In genomic region chr10:3509663-3510277, GRCm38 (mm10) we compare ENCODE assay signal across 16 mouse cellular contexts. TPM values are rescaled to one million over a fixed set of nuclear protein-coding genes. Genes with fewer than 3 reads are reported as not detected.
DNase-seq lines count a peak whose midpoint lies in the region; ATAC-seq and TF ChIP-seq lines count a peak whose summit lies in the region.
"Had no signal": no experiment of that assay in that cellular context is flagged by ENCODE, and none has a peak within 500 bp of the region (broad histone marks: within the 10 kb centered on the region; RNA-seq: fewer than 3 reads in every experiment).

No protein-coding gene starts in this region.

- WGBS in forebrain, embryonic 14.5 days: 46% methylated on average over 7 of the region's 7 CpGs
- 61% methylated on average over 7 of the region's 7 CpGs for WGBS in forebrain, embryonic 12.5 days
- WGBS in hindbrain, embryonic 11.5 days: 73% methylated on average over 7 of the region's 7 CpGs
- WGBS in hindbrain, embryonic 10.5 days: 80% methylated on average over 7 of the region's 7 CpGs
- 33% methylated on average over 7 of the region's 7 CpGs for WGBS in hindbrain, postnatal 0 days

- H3K27ac ChIP-seq in forebrain, embryonic 14.5 days (ENCODE audit: low read depth, low read length): no peak overlapping the region
- H3K27ac ChIP-seq in forebrain, embryonic 12.5 days: no peak overlapping the region
- H3K27ac ChIP-seq in hindbrain, embryonic 11.5 days (ENCODE audit: low read depth, low read length): no peak overlapping the region
- H3K27ac ChIP-seq in hindbrain, embryonic 10.5 days: no peak overlapping the region
- H3K27ac ChIP-seq in hindbrain, postnatal 0 days: no peak overlapping the region
- H3K27ac ChIP-seq: gastrocnemius, adult 2 months; limb, embryonic 10.5 days; liver, embryonic 13.5 days had no signal

- peak; percentile 48 for DNase-seq in forebrain, embryonic 14.5 days (ENCODE audit: low spot score)
- no peak for DNase-seq in hindbrain, embryonic 11.5 days (ENCODE audit: low spot score)
- DNase-seq in hindbrain, embryonic 10.5 days (ENCODE audit: low spot score): no peak
- peak; percentile 26 for DNase-seq in Muller cell, postnatal 12 days (ENCODE audit: inconsistent ontology term)
- DNase-seq in hindbrain, postnatal 0 days (ENCODE audit: low spot score): peak; percentile 71
- no peak for DNase-seq in kidney, postnatal 14 days
- DNase-seq in layer of hippocampus, adult 18-20 months (ENCODE audit: low spot score in 2 of 2): no peak
- DNase-seq: adrenal gland, postnatal 10 days; gastrocnemius, adult 2 months; kidney, adult 11 months; kidney, postnatal 25 days; liver, embryonic 13.5 days had no signal

- H3K9me3 ChIP-seq in forebrain, embryonic 14.5 days (replicated peaks; ENCODE audit: control insufficient read depth, low read length): no peaks in the 10 kb centered on the region
- no peaks in the 10 kb centered on the region for H3K9me3 ChIP-seq in forebrain, embryonic 12.5 days
- no peaks in the 10 kb centered on the region for H3K9me3 ChIP-seq in hindbrain, embryonic 11.5 days (ENCODE audit: control insufficient read depth, low read length)
- H3K9me3 ChIP-seq in hindbrain, embryonic 10.5 days: no peaks in the 10 kb centered on the region
- H3K9me3 ChIP-seq in hindbrain, postnatal 0 days (ENCODE audit: low read length): no peaks in the 10 kb centered on the region
- H3K9me3 ChIP-seq: limb, embryonic 10.5 days; liver, embryonic 13.5 days had no signal

- no peak for TF ChIP-seq CTCF in hindbrain, postnatal 0 days (IDR thresholded peaks at IDR 0.05; ENCODE audit: low read depth)

- no peak overlapping the region for H3K4me2 ChIP-seq in forebrain, embryonic 14.5 days (ENCODE audit: low read length)
- no peak overlapping the region for H3K4me2 ChIP-seq in forebrain, embryonic 12.5 days
- no peak overlapping the region for H3K4me2 ChIP-seq in hindbrain, embryonic 11.5 days (replicated peaks; ENCODE audit: low read depth, low read length)
- no peak overlapping the region for H3K4me2 ChIP-seq in hindbrain, postnatal 0 days (ENCODE audit: low read depth, low read length)
- H3K4me2 ChIP-seq: heart, embryonic 11.5 days; liver, embryonic 13.5 days had no signal

- no peaks in the 10 kb centered on the region for H3K27me3 ChIP-seq in forebrain, embryonic 14.5 days (replicated peaks; ENCODE audit: control insufficient read depth, insufficient read depth, low read length)
- H3K27me3 ChIP-seq in forebrain, embryonic 12.5 days: no peaks in the 10 kb centered on the region
- H3K27me3 ChIP-seq in hindbrain, embryonic 11.5 days (ENCODE audit: control insufficient read depth, insufficient read depth, low read length): no peaks in the 10 kb centered on the region
- H3K27me3 ChIP-seq in hindbrain, embryonic 10.5 days (ENCODE audit: insufficient read depth, poor library complexity, severe bottlenecking): no peaks in the 10 kb centered on the region
- no peaks in the 10 kb centered on the region for H3K27me3 ChIP-seq in hindbrain, postnatal 0 days (ENCODE audit: insufficient read depth, low read length)
- H3K27me3 ChIP-seq: liver, embryonic 13.5 days had no signal

- ATAC-seq in forebrain, embryonic 14.5 days: peak; percentile 33; the same call in 1 of the 2 replicates
- ATAC-seq in forebrain, embryonic 12.5 days (ENCODE audit: low FRiP score): no peak
- 0 out of 2 replicates have a peak, but pooled peaks have one; percentile 31 for ATAC-seq in hindbrain, embryonic 11.5 days (ENCODE audit: low FRiP score)
- ATAC-seq in hindbrain, postnatal 0 days: peak; percentile 56

- peaks cover 12% of the 10 kb centered on the region for H3K4me1 ChIP-seq in forebrain, embryonic 14.5 days (ENCODE audit: control insufficient read depth, insufficient read depth, low read length)
- peaks cover 12% of the 10 kb centered on the region for H3K4me1 ChIP-seq in forebrain, embryonic 12.5 days
- no peaks in the 10 kb centered on the region for H3K4me1 ChIP-seq in hindbrain, embryonic 11.5 days (replicated peaks; ENCODE audit: control insufficient read depth, insufficient read depth, low read length)
- H3K4me1 ChIP-seq in hindbrain, embryonic 10.5 days (replicated peaks): peaks cover 2% of the 10 kb centered on the region; the same call in 1 of the 2 replicates
- peaks cover 10% of the 10 kb centered on the region; the same call in 1 of the 2 replicates for H3K4me1 ChIP-seq in hindbrain, postnatal 0 days (ENCODE audit: insufficient read depth, low read length)
- H3K4me1 ChIP-seq: liver, embryonic 13.5 days had no signal

- no peak overlapping the region for H3K4me3 ChIP-seq in forebrain, embryonic 14.5 days (ENCODE audit: low read depth, low read length)
- H3K4me3 ChIP-seq in forebrain, embryonic 12.5 days (replicated peaks): no peak overlapping the region
- H3K4me3 ChIP-seq in hindbrain, embryonic 11.5 days (ENCODE audit: low read depth, low read length): no peak overlapping the region
- H3K4me3 ChIP-seq in hindbrain, embryonic 10.5 days: no peak overlapping the region
- no peak overlapping the region for H3K4me3 ChIP-seq in hindbrain, postnatal 0 days (ENCODE audit: low read length)
- H3K4me3 ChIP-seq: gastrocnemius, adult 2 months; limb, embryonic 10.5 days; liver, embryonic 13.5 days had no signal

- H3K36me3 ChIP-seq in forebrain, embryonic 14.5 days (ENCODE audit: control insufficient read depth, insufficient read depth, low read length): no peaks in the 10 kb centered on the region
- no peaks in the 10 kb centered on the region for H3K36me3 ChIP-seq in forebrain, embryonic 12.5 days (replicated peaks)
- no peaks in the 10 kb centered on the region for H3K36me3 ChIP-seq in hindbrain, embryonic 11.5 days (ENCODE audit: control insufficient read depth, insufficient read depth, low read length)
- H3K36me3 ChIP-seq in hindbrain, embryonic 10.5 days: no peaks in the 10 kb centered on the region
- H3K36me3 ChIP-seq in hindbrain, postnatal 0 days (ENCODE audit: insufficient read depth, low read length): no peaks in the 10 kb centered on the region
- H3K36me3 ChIP-seq: limb, embryonic 10.5 days; liver, embryonic 13.5 days had no signal

- no peak overlapping the region for H3K9ac ChIP-seq in forebrain, embryonic 14.5 days (ENCODE audit: low read length)
- no peak overlapping the region for H3K9ac ChIP-seq in forebrain, embryonic 12.5 days
- no peak overlapping the region for H3K9ac ChIP-seq in hindbrain, embryonic 11.5 days (ENCODE audit: low read depth, low read length)
- no peak overlapping the region for H3K9ac ChIP-seq in hindbrain, postnatal 0 days (replicated peaks; ENCODE audit: low read length)
- H3K9ac ChIP-seq: liver, embryonic 13.5 days had no signal

RNA-seq across cellular contexts. Expression of gene Iyd, which starts 30.3 kb away (rescaled TPM):
- polyA plus RNA-seq in forebrain, embryonic 14.5 days (2014; fragmentation: Nextera tagmentation; extraction: Ambion mirVana): 0.53 and 0.91 TPM in 2 replicates
- not detected in 2 replicates for polyA plus RNA-seq in forebrain, embryonic 12.5 days (2016; fragmentation: Nextera tagmentation; extraction: Ambion mirVana)
- polyA plus RNA-seq in hindbrain, embryonic 11.5 days (2014; fragmentation: Nextera tagmentation; extraction: Ambion mirVana): 0.10 TPM in 1 of 2 replicates, not detected in the other
- not detected in 2 replicates for polyA plus RNA-seq in hindbrain, embryonic 10.5 days (2016; fragmentation: Nextera tagmentation; extraction: Ambion mirVana)
- total RNA-seq in hindbrain, postnatal 0 days (2014; rRNA removed): 0.32 and 0.47 TPM in 2 replicates
- 0.76 and 0.81 TPM in 2 replicates for polyA plus RNA-seq in hindbrain, postnatal 0 days (2015; fragmentation: Nextera tagmentation; extraction: Ambion mirVana)
- total RNA-seq in layer of hippocampus, adult 18-20 months (2021): 1 to 10 TPM; 3.5 to 5.4 TPM
- total RNA-seq: gastrocnemius, adult 2 months; megakaryocyte progenitor cell, adult 5-6 weeks had no signal
- polyA plus RNA-seq: limb, embryonic 10.5 days had no signal

Comparison
In these comparisons a context has a peak if more than half of its experiments do, and no peak if none do; other contexts are left out.
1. DNase-seq: peak in forebrain, embryonic 14.5 days (single experiment), Muller cell, postnatal 12 days (single experiment) and hindbrain, postnatal 0 days (single experiment); none in hindbrain, embryonic 11.5 days (single experiment), hindbrain, embryonic 10.5 days (single experiment), kidney, postnatal 14 days (single experiment) and layer of hippocampus, adult 18-20 months (0 of 2).